Mouse (Mus musculus) thymus, adult 18-20 months (tissue): Measurements from ENCODE around the gene Duoxa1.
"Not testable (repeated sequence)": the region's sequence is repeated elsewhere in the genome, so short reads cannot be mapped to it uniquely, and the experiment has no call there.

ENCODE experiments used
- DNase-seq, 2 experiments: peaks; one replicate each; pipeline ENCODE4 v3.0.0; 2022; ENCODE audit warnings: mixed read lengths in 2 of 2

The Duoxa1 gene

GRCm38 (mm10) chr2:122313536-122313935 is at the start of gene Duoxa1:
Duoxa1 (minus strand) TSS chr2:122313730.
- DNase-seq: no peak

- no peak for DNase-seq
These were observed 49.3 kb upstream of the Duoxa1 start for GRCm38 (mm10) chr2:122362622-122363523.

GRCm38 (mm10) chr2:122361868-122362621 is 48.5 kb upstream of the Duoxa1 start:
- DNase-seq: no peak

GRCm38 (mm10) chr2:122361181-122361580 is 47.7 kb upstream of the Duoxa1 start:
- no peak for DNase-seq

GRCm38 (mm10) chr2:122360310-122360709 is 46.8 kb upstream of the Duoxa1 start:
- no peak for DNase-seq

- DNase-seq: no peak
These were observed 42.7 kb upstream of the Duoxa1 start for GRCm38 (mm10) chr2:122356187-122356586.

- DNase-seq: no peak
These were observed 41.9 kb upstream of the Duoxa1 start for GRCm38 (mm10) chr2:122355389-122355788.

- DNase-seq: no peak
These were observed 40.8 kb upstream of the Duoxa1 start for GRCm38 (mm10) chr2:122354191-122354929.

GRCm38 (mm10) chr2:122353765-122354164 is 40.2 kb upstream of the Duoxa1 start:
- no peak for DNase-seq

GRCm38 (mm10) chr2:122352992-122353391 is 39.5 kb upstream of the Duoxa1 start:
- DNase-seq: no peak

- DNase-seq: no peak
These were observed 38.4 kb upstream of the Duoxa1 start for GRCm38 (mm10) chr2:122351931-122352329.

- DNase-seq: no peak
These were observed 37.8 kb upstream of the Duoxa1 start for GRCm38 (mm10) chr2:122351156-122351930.

GRCm38 (mm10) chr2:122349136-122349785 is 35.7 kb upstream of the Duoxa1 start:
- DNase-seq: no peak

- DNase-seq: peak; percentile 68 to 75
These were observed 35.1 kb upstream of the Duoxa1 start for GRCm38 (mm10) chr2:122348531-122349131.

GRCm38 (mm10) chr2:122347257-122347656 is 33.7 kb upstream of the Duoxa1 start:
- DNase-seq: no peak

- not testable (repeated sequence) for DNase-seq
These were observed 32.6 kb upstream of the Duoxa1 start for GRCm38 (mm10) chr2:122346164-122346563.

GRCm38 (mm10) chr2:122345106-122345893 is 31.8 kb upstream of the Duoxa1 start:
- DNase-seq: no peak

- DNase-seq: no peak
These were observed 23.8 kb upstream of the Duoxa1 start for GRCm38 (mm10) chr2:122337291-122337690.

- no peak for DNase-seq
These were observed 20.6 kb upstream of the Duoxa1 start for GRCm38 (mm10) chr2:122334170-122334569.

- DNase-seq: no peak
These were observed 18.7 kb upstream of the Duoxa1 start for GRCm38 (mm10) chr2:122332222-122332621.
